Mouse (Mus musculus): Measurements from ENCODE around the gene Efcab7.

The Efcab7 gene

DNA sequence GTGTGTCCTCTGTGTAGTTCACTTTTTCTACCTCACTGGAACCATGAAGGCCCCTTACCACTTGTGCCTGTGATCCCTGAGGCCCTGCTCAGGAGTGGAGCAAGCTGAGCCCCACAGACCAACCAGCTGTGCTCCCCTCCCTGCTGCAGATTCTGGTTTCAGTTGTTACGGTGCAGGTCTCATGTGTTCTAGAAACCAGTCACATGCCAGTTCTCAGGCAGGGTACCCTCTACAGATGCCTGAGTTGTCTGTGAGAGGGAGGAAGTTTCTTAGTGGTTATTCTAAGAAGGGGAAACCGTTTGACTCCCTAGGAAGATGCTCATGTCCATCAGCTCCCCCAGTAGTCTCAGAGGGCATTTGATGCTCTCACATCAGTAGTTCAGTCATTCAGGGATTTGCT, 115.6 kb downstream of the Efcab7 start:
- DNase-seq (ENCODE audit: low spot score in 2 of 2), result no peak

DNA sequence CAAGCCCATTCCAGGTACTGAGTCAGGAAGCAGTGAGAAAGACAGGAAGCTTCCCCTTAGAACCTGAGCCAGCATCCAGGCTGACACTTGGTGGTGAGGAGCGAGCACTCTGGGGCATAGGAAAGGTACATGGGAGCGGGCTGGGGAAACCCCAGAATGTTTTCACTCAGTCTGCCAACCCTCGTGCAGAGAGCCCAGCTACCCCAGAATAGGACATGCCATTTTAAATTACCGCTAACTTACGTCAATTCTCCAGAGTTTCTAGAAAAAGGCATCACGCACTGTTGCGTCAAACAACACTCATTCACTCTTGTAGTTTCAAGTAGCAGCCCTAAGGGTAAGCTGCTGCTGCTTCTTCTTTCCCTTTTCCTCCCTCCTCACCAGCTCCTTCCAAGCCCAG, 116.0 kb downstream of the Efcab7 start:
- DNase-seq (ENCODE audit: low spot score in 2 of 2), result no peak

DNA sequence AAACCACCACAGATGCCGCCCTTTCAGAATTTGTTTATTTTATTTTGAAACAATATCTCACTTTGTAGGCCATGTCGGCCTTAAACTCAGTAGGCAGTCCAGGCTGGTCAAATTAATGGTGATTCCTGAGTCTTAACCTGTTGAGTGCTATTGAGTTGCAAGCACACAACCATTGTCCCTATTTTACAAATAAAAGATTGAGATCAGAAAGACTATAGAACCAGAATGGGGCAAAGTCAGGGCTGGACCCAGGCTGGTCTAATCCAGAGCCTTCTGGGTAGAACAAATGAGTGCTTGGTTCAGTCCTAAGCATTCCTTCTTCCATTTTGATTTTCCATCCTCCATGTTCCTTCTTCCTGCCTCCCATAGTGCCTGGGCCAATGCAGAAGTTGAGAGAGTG, 117.5 kb downstream of the Efcab7 start:
- DNase-seq (ENCODE audit: low spot score in 2 of 2), result no peak

DNA sequence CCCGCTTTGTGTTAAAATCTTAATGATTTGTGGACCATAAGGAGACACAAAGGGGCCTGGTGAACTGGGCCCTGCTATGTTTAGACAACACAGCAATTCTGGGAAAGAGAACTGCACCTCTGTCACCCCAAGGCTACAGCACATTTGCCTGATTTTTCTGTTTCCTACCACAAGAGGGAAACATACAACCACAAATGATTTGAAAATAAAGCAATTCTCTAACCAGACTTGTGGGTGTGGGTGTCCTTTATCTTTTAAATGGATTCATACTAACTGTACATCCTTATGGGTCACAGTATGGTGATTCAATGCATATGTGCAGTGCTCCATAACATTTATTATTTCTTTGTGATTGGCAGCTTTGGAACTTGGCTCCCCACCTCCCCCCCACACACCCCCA, 118.2 kb downstream of the Efcab7 start:
- DNase-seq (ENCODE audit: low spot score in 2 of 2), result no peak

DNA sequence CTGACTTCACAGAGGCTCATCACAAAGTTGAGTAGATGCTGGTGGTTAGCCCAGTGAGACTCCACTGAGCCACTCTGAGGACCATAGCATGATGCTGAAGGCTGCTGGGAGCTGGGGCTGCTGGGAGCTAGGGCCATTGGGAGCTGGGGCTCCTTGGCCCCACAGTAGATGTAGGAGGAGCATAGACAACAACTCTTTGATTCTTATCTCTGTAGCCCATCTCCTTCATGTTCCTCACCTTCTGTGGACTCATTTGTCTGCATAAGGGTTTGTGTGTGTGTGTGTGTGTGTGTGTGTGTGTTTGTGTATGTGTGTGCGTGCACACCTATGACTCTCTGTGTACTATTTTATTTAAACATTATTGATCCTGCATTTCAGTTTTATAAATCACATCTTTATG, 118.9 kb downstream of the Efcab7 start:
- DNase-seq (ENCODE audit: low spot score in 2 of 2), result no peak

DNA sequence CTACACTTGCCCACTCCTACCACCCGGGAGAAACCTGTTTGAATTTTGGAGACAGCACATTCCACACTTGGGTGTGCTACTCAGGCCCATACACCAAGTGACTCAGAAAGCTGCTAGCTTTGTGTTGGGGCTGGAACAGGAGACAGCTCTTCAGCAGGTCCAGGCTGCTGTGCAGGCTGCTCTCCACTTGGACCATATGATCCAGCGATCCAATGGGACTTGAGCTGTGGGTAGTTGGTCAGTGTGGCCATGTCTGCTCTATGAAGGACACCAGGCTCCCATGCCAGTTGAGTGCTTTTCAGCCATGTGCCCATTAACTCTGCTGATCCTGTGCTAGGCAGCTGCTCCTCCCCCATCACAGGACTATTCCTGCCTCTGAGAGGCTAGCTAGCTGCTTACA, 124.9 kb downstream of the Efcab7 start:
- DNase-seq (ENCODE audit: low spot score in 2 of 2), result no peak

DNA sequence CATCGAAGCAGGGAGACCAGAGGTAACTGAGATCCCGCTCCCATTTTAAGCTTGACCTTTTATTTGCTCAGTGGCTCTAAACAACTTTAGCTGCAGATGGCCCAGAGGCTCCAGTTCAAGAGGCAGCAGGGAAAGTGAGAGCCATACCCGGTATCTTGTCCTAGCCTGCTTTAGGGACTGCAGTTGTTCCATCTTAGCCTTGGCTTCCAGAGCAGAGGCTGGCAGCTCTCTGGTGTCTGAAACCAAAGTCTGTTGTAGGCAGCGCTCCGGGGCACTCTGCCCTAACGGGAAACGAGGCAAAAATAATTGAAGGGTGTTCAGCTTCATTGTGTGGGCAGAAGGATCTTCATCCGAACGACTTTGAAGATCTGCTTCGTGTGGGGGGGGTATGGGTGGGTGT, 126.4 kb downstream of the Efcab7 start:
- DNase-seq (ENCODE audit: low spot score in 2 of 2), result no peak

DNA sequence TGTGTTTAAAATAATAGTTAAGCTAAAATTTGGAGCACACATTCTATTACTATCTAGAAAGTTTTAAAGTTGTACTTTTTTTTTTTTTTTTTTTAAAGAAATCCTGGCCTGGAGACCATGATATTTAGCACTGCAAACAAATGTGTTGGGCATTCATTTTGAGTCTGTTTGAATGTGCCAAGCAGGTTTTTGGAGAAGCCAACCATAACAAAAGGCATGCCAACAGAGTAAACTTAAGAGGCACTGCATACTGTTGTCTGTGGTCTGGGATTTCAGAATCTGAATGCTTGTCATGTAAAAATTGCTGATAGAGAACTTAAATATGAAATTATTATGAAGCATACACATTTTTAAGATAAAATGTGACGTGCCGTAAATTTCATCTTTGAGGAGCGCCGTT, 128.2 kb downstream of the Efcab7 start:
- no peak for DNase-seq (ENCODE audit: low spot score in 2 of 2)

DNA sequence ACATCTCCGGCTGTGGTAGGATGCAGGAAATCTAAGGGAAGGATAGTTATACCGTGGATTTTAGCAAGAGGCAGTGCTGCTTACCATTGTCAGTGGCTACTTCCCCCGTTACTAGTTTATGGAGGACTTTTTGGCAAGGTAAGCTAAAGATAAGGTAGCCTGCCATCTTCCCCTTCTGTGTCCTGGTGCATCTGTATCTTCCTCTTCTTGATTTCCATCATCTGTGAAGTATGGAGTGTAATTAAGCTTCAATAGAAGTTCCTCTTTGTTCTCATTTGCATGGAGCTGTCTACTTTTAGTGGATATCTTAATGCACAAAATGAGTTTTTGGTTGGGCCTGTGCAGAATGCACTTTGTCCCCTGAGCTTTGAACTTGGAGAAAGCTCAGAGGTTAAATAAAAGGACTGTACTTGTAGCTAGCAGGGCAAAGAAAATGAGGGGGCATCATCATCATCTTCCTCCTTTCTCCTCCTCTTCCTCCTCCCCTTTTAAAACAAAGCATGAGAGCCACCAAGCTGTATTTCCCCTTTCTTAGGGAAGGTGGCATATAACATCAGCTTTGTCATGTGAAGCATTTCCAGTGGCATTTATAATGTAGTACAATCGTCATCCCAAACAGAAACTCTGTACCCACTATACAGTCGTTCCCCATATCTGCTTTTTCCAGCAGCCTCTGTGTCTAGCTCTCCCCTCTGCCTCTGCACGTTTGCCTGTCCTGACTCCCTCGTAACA, 129.3 kb downstream of the Efcab7 start:
- no peak for DNase-seq (ENCODE audit: low spot score in 2 of 2)

DNA sequence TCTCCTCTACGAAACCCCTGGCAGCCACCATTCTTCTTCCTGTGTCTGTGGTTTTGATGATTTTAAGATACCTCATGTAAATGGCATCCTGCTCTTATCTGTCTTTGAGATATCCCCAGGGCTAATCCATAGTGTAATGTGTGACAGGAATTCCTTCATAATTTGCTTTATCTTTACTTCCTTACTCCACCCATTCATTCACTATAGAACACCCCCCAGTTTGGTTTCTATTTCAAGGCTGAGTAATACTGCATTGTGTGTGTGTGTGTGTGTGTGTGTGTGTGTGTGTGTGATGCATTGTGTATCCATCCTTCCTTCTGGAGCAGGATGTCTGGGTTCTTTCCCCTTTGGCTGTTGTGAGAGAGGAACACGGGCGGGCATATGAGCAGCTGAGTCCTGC, 130.3 kb downstream of the Efcab7 start:
- DNase-seq (ENCODE audit: low spot score in 2 of 2), result no peak

Data from frontal cortex, postnatal 14 days (tissue).